Mouse (Mus musculus) urinary bladder, postnatal 0 days (tissue): ENCODE results near the gene Ifitm5. TPM values are rescaled to one million over a fixed set of nuclear protein-coding genes. Genes with fewer than 3 reads are reported as not detected.

Experiments
- polyA plus RNA-seq: library from polyadenylated mRNA; unstranded; fragments of >200 nt; fragmentation: Nextera tagmentation; extraction: Ambion mirVana; gene quantifications from 2 replicates; pipeline ENCODE4 v1.2.1, GENCODE M21; 2015

Ifitm5 gene
- polyA plus RNA-seq = 1.1 and 1.4 TPM in 2 replicates

DNA sequence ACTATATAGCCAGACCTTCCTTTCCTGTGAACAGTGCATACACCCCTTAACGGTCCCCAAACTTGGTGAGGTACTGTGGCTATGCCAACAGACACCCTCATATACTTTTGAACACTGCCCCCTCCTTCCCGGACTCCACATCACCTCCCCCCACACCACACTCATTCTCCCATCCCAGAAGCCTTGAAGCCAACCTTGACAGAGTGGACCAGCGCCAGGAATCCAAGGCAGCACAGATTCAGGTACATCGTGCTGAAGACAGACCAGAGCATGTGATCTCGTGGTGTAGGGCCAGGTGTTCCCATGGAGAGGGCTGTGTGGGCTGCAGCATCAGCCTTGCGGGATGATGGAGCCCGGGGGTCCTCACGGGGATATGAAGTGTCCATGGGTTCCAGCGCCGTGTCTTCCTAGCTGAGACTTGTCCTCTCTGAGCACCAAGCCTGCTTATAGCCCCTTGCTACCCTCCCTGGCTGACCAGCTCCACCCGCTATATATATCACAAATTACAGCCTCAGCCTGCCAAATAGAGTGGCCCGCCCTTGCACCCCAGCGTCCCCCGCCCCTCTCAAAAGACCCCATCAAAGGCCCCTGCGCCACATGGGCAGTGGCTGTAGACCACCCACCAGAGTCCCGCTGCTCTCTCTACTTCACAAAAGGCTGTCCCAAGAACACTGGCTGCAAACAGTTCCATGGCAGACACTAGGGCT is at the start of gene Ifitm5:
Ifitm5 (minus strand) TSS at position 468 of the 707 bp plus-strand sequence.

GRCm38 (mm10) chr7:140966921-140967320 is 16.8 kb upstream of the Ifitm5 start, which contains the start of gene Ifitm1:
TSS of gene Ifitm1 (plus strand) at chr7:140967221.

DNA sequence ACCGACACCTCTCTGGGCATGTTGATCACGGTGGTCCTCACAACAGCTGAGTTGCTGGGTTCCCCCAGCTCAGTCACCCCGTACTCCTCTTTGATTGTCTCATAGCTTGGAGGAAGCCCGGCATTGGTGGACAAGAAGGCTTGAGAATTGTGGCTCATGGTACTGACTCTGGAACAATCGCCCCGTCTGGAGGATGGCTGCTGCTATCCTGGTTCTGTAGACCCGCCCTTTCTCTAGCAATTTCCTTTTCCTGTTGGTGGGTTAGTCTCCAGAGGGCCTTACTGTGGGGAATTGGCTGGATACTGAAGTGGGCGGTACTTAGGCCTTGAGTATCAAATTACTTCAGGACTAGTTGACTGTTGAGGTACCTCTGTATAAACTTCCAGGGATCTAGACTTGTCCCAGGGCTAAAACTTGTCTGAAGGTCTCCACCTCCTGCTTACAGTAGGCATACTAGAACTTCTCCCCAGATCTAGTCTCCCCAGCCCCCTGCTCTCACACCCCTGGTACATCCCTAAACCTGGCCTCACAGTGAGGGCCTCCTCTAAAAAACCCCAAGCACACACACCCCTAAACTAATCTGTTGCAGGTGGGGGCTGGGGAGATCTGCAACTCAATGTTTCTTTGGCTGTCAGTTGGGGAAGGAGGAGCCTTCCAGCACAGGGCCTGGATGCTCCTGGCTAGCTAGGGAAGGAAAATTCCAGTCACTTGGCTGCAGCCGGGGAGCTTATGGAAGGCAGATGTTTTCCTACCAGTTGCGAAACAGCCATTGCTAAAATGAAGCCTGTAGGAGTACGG is 5.9 kb upstream of the Ifitm5 start, which contains the start of the genes Gm45717 and Ifitm2:
Gm45717 (minus strand) TSS at position 180 of the 798 bp plus-strand sequence.
Ifitm2 (minus strand) TSS at position 230 of the 798 bp plus-strand sequence.

DNA sequence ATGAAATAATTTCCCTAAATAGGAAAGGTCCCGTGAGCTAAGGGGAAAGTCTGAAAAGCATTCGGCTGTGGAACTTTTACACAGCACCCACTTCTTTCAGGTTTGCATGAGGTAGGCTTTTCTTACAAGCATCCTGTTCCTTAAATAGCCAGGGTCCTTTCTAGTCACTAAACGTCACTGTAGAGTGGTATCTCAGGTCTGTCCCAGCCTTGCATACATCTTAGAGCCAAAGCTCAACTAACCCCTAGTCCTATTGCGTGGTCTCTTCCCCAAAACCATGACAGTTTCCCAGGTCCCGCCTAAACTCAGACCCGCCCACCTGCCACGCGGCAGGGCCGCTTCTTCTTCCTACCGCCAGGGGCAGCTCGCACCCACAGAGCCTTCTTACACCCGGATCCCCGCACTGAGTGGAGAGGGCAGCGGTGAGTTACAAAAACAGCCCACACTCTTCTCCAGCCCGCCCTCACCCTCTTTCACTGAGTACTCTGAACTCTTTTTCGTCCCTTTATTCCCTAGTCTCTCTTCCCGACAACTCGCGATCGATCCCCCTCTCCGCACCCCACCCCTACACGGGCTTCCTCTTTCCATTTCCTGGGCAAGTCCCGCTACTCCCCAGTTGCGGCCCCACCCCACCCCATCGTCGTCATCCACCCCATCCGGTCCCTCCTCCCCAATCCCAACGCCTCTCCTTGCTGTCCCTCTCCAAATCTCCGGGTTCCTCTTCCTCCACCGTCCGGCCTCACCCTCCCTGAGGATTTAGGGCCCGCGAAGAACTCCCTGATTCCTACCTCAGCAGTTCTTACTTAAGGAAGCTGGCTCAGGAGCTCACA is 8.7 kb downstream of the Ifitm5 start, which contains the start of gene Pgghg:
Pgghg (plus strand) TSS at position 170 of the 830 bp plus-strand sequence.

GRCm38 (mm10) chr7:140920418-140921029 is 29.6 kb downstream of the Ifitm5 start, which contains the start of gene Nlrp6:
TSS of gene Nlrp6 (plus strand) at chr7:140920902.

DNA sequence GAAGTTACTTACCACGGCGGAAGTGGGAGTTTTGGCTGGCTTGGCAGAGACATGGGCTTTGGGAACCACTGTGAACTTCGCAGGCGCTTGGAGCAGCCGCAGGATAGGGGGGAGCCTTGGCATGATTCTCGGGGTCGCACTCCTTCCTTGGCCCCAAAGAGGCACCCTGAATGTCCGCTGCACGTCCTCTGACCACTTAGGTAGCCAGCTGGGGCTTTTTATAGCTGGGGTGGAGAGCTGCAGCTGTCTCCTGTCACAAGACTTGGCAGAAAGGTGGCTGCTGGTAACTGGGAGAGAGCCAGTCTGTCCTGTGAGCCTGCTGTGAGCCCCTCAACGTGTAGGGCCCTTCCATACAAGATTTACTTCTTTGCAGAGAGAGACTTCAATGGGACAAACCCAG is 49.9 kb downstream of the Ifitm5 start, which contains the start of gene Cox8b:
Cox8b (minus strand) TSS at position 227 of the 400 bp plus-strand sequence.

Other genes starting within 250 kb of the Ifitm5 start
- gene Cyp2e1, start 186.6 kb downstream of the Ifitm5 start, polyA plus RNA-seq = 0.25 and 0.75 TPM in 2 replicates
- 0.19 and 0.25 TPM in 2 replicates for gene Syce1, start 162.4 kb downstream of the Ifitm5 start, polyA plus RNA-seq
- gene Zfp941, start 128.1 kb downstream of the Ifitm5 start, polyA plus RNA-seq = 0.55 and 0.98 TPM in 2 replicates
- 9.5 and 11.1 TPM in 2 replicates for gene Urah, start 115.3 kb downstream of the Ifitm5 start, polyA plus RNA-seq
- gene Scgb1c1, start 104.7 kb downstream of the Ifitm5 start, polyA plus RNA-seq = not detected in 2 replicates
- gene Odf3, start 102.5 kb downstream of the Ifitm5 start, polyA plus RNA-seq = 0.14 TPM in 1 of 2 replicates, not detected in the other
- gene Gm45785, start 94.0 kb downstream of the Ifitm5 start, polyA plus RNA-seq = not detected in 2 replicates
- gene Ric8a, start 93.3 kb downstream of the Ifitm5 start, polyA plus RNA-seq = 50.8 and 53.1 TPM in 2 replicates
- 39.9 and 50.6 TPM in 2 replicates for gene Bet1l, start 92.7 kb downstream of the Ifitm5 start, polyA plus RNA-seq
- 160 and 172 TPM in 2 replicates for gene Psmd13, start 68.3 kb downstream of the Ifitm5 start, polyA plus RNA-seq
- 16.6 and 18.1 TPM in 2 replicates for gene Sirt3, start 68.0 kb downstream of the Ifitm5 start, polyA plus RNA-seq
- gene Cox8b, start 49.8 kb downstream of the Ifitm5 start, polyA plus RNA-seq = 0.43 and 0.74 TPM in 2 replicates
- gene Nlrp6, start 29.4 kb downstream of the Ifitm5 start, polyA plus RNA-seq = 0.08 and 0.22 TPM in 2 replicates
- gene Pgghg, start 8.9 kb downstream of the Ifitm5 start, polyA plus RNA-seq = 17.1 and 17.4 TPM in 2 replicates
- gene Gm45717, start 5.6 kb upstream of the Ifitm5 start, polyA plus RNA-seq = 0.60 and 0.79 TPM in 2 replicates
- gene Ifitm2, start 5.7 kb upstream of the Ifitm5 start, polyA plus RNA-seq = 1,342 and 1,631 TPM in 2 replicates
- gene Ifitm1, start 16.9 kb upstream of the Ifitm5 start, polyA plus RNA-seq = 156 and 219 TPM in 2 replicates
- gene Ifitm3, start 60.5 kb upstream of the Ifitm5 start, polyA plus RNA-seq = 730 and 992 TPM in 2 replicates
- gene Ifitm6, start 67.6 kb upstream of the Ifitm5 start, polyA plus RNA-seq = 0.67 and 3.1 TPM in 2 replicates
- not detected in 2 replicates for gene Gm17387, start 78.8 kb upstream of the Ifitm5 start, polyA plus RNA-seq
- 0.25 and 0.40 TPM in 2 replicates for gene B4galnt4, start 110.8 kb upstream of the Ifitm5 start, polyA plus RNA-seq
- 29.1 and 32.9 TPM in 2 replicates for gene Pkp3, start 127.9 kb upstream of the Ifitm5 start, polyA plus RNA-seq
- gene Sigirr, start 150.3 kb upstream of the Ifitm5 start, polyA plus RNA-seq = 4.8 and 5.7 TPM in 2 replicates
- gene Ano9, start 167.5 kb upstream of the Ifitm5 start, polyA plus RNA-seq = 3.7 and 5.5 TPM in 2 replicates
- 30.7 and 33.0 TPM in 2 replicates for gene Ptdss2, start 172.1 kb upstream of the Ifitm5 start, polyA plus RNA-seq
- 194 and 223 TPM in 2 replicates for gene Rnh1, start 222.6 kb upstream of the Ifitm5 start, polyA plus RNA-seq
- 116 and 122 TPM in 2 replicates for gene Hras, start 243.7 kb upstream of the Ifitm5 start, polyA plus RNA-seq
- 2.4 and 3.4 TPM in 2 replicates for gene Lrrc56, start 243.9 kb upstream of the Ifitm5 start, polyA plus RNA-seq